Mouse (Mus musculus): ENCODE results near the gene Pbxip1. TPM values are rescaled to one million over a fixed set of nuclear protein-coding genes. Genes with fewer than 3 reads are reported as not detected.

Gene Pbxip1
- polyA plus RNA-seq, 1 experiment from 2014 or later = 51.7 TPM

- peaks cover 20% of the 10 kb centered on the region for H3K36me3 ChIP-seq (ENCODE audit: insufficient read depth, low read length)
- no peaks in the 10 kb centered on the region for H3K9me3 ChIP-seq (ENCODE audit: low read length)
- no peak for ATAC-seq (ENCODE audit: low FRiP score, low TSS enrichment)
- H3K27me3 ChIP-seq (ENCODE audit: insufficient read depth, low read length) = no peaks in the 10 kb centered on the region
- WGBS = 1% methylated on average over 9 of the region's 9 CpGs
- H3K27ac ChIP-seq (ENCODE audit: low read length) = peak overlapping the region; percentile 100
- peak overlapping the region; percentile 88 for H3K4me2 ChIP-seq (replicated peaks; ENCODE audit: low read depth, low read length)
- H3K9ac ChIP-seq (replicated peaks; ENCODE audit: low read length) = peak overlapping the region; percentile 91
- H3K4me3 ChIP-seq (ENCODE audit: low read length) = peak overlapping the region; percentile 62
- peaks cover 49% of the 10 kb centered on the region for H3K4me1 ChIP-seq (ENCODE audit: insufficient read depth, low read length)
Measured at GRCm38 (mm10) chr3:89419571-89419970, 16.9 kb upstream of the Pbxip1 start.

GRCm38 (mm10) chr3:89419981-89420380 is 16.5 kb upstream of the Pbxip1 start:
- H3K4me2 ChIP-seq (replicated peaks; ENCODE audit: low read depth, low read length) = peak overlapping the region; percentile 88
- WGBS = 8% methylated on average over 3 of the region's 3 CpGs
- peak overlapping the region; percentile 62 for H3K4me3 ChIP-seq (ENCODE audit: low read length)
- H3K4me1 ChIP-seq (ENCODE audit: insufficient read depth, low read length) = peaks cover 53% of the 10 kb centered on the region
- ATAC-seq (ENCODE audit: low FRiP score, low TSS enrichment) = no peak
- peak overlapping the region; percentile 91 for H3K9ac ChIP-seq (replicated peaks; ENCODE audit: low read length)
- H3K9me3 ChIP-seq (ENCODE audit: low read length) = no peaks in the 10 kb centered on the region
- H3K36me3 ChIP-seq (ENCODE audit: insufficient read depth, low read length) = peaks cover 19% of the 10 kb centered on the region
- no peaks in the 10 kb centered on the region for H3K27me3 ChIP-seq (ENCODE audit: insufficient read depth, low read length)
- peak overlapping the region; percentile 100 for H3K27ac ChIP-seq (ENCODE audit: low read length)

GRCm38 (mm10) chr3:89420421-89420820 is 16.1 kb upstream of the Pbxip1 start:
- no peaks in the 10 kb centered on the region for H3K27me3 ChIP-seq (ENCODE audit: insufficient read depth, low read length)
- H3K9me3 ChIP-seq (ENCODE audit: low read length) = no peaks in the 10 kb centered on the region
- peaks cover 17% of the 10 kb centered on the region for H3K36me3 ChIP-seq (ENCODE audit: insufficient read depth, low read length)
- peak overlapping the region; percentile 88 for H3K4me2 ChIP-seq (replicated peaks; ENCODE audit: low read depth, low read length)
- ATAC-seq (ENCODE audit: low FRiP score, low TSS enrichment) = no peak
- WGBS = 47% methylated on average over 2 of the region's 2 CpGs
- H3K4me3 ChIP-seq (ENCODE audit: low read length) = peak overlapping the region; percentile 65
- H3K4me1 ChIP-seq (ENCODE audit: insufficient read depth, low read length) = peaks cover 56% of the 10 kb centered on the region
- H3K27ac ChIP-seq (ENCODE audit: low read length) = peak overlapping the region; percentile 100
- H3K9ac ChIP-seq (replicated peaks; ENCODE audit: low read length) = peak overlapping the region; percentile 56; the same call in 1 of the 2 replicates

GRCm38 (mm10) chr3:89421002-89421774 is 15.3 kb upstream of the Pbxip1 start:
- 2% methylated on average over 11 of the region's 11 CpGs for WGBS
- peak; percentile 80 for ATAC-seq (ENCODE audit: low FRiP score, low TSS enrichment)
- peak overlapping the region; percentile 100 for H3K27ac ChIP-seq (ENCODE audit: low read length)
- peak overlapping the region; percentile 77 for H3K9ac ChIP-seq (replicated peaks; ENCODE audit: low read length)
- H3K27me3 ChIP-seq (ENCODE audit: insufficient read depth, low read length) = no peaks in the 10 kb centered on the region
- H3K4me2 ChIP-seq (replicated peaks; ENCODE audit: low read depth, low read length) = peak overlapping the region; percentile 88
- peak overlapping the region; percentile 65 for H3K4me3 ChIP-seq (ENCODE audit: low read length)
- H3K4me1 ChIP-seq (ENCODE audit: insufficient read depth, low read length) = peaks cover 56% of the 10 kb centered on the region
- peaks cover 15% of the 10 kb centered on the region for H3K36me3 ChIP-seq (ENCODE audit: insufficient read depth, low read length)
- no peaks in the 10 kb centered on the region for H3K9me3 ChIP-seq (ENCODE audit: low read length)

- H3K9me3 ChIP-seq (ENCODE audit: low read length) = no peaks in the 10 kb centered on the region
- 9% methylated on average over 22 of the region's 22 CpGs for WGBS
- no peaks in the 10 kb centered on the region for H3K27me3 ChIP-seq (ENCODE audit: insufficient read depth, low read length)
- no peak for ATAC-seq (ENCODE audit: low FRiP score, low TSS enrichment)
- peak overlapping the region; percentile 65 for H3K4me3 ChIP-seq (ENCODE audit: low read length)
- H3K36me3 ChIP-seq (ENCODE audit: insufficient read depth, low read length) = peaks cover 20% of the 10 kb centered on the region
- peak overlapping the region; percentile 77 for H3K9ac ChIP-seq (replicated peaks; ENCODE audit: low read length)
- H3K27ac ChIP-seq (ENCODE audit: low read length) = peak overlapping the region; percentile 100
- H3K4me1 ChIP-seq (ENCODE audit: insufficient read depth, low read length) = peaks cover 50% of the 10 kb centered on the region
- peak overlapping the region; percentile 88 for H3K4me2 ChIP-seq (replicated peaks; ENCODE audit: low read depth, low read length)
Measured at GRCm38 (mm10) chr3:89421810-89422473, 14.6 kb upstream of the Pbxip1 start.

- H3K9ac ChIP-seq (replicated peaks; ENCODE audit: low read length) = peak overlapping the region; percentile 77
- no peak overlapping the region for H3K27ac ChIP-seq (ENCODE audit: low read length)
- 68% methylated on average over 6 of the region's 6 CpGs for WGBS
- H3K9me3 ChIP-seq (ENCODE audit: low read length) = no peaks in the 10 kb centered on the region
- no peak for ATAC-seq (ENCODE audit: low FRiP score, low TSS enrichment)
- no peaks in the 10 kb centered on the region for H3K27me3 ChIP-seq (ENCODE audit: insufficient read depth, low read length)
- H3K36me3 ChIP-seq (ENCODE audit: insufficient read depth, low read length) = peaks cover 27% of the 10 kb centered on the region
- peak overlapping the region; percentile 88 for H3K4me2 ChIP-seq (replicated peaks; ENCODE audit: low read depth, low read length)
- peak overlapping the region; percentile 65 for H3K4me3 ChIP-seq (ENCODE audit: low read length)
- peaks cover 46% of the 10 kb centered on the region for H3K4me1 ChIP-seq (ENCODE audit: insufficient read depth, low read length)
Measured at GRCm38 (mm10) chr3:89422556-89423205, 13.8 kb upstream of the Pbxip1 start.

GRCm38 (mm10) chr3:89424416-89425140 is 11.9 kb upstream of the Pbxip1 start:
- Histone ChIP-seq H3K4me2 (replicated peaks; ENCODE audit: low read depth, low read length) (no peak overlapping the region), H3K27me3 (ENCODE audit: insufficient read depth, low read length) (no peaks in the 10 kb centered on the region), H3K4me3 (ENCODE audit: low read length) (no peak overlapping the region), H3K9ac (replicated peaks; ENCODE audit: low read length) (no peak overlapping the region), H3K9me3 (ENCODE audit: low read length) (no peaks in the 10 kb centered on the region), H3K27ac (ENCODE audit: low read length) (no peak overlapping the region), H3K4me1 (ENCODE audit: insufficient read depth, low read length) (peaks cover 46% of the 10 kb centered on the region), H3K36me3 (ENCODE audit: insufficient read depth, low read length) (peaks cover 31% of the 10 kb centered on the region)
- ATAC-seq (ENCODE audit: low FRiP score, low TSS enrichment) = no peak
- WGBS = 54% methylated on average over 5 of the region's 5 CpGs

- H3K9ac ChIP-seq (replicated peaks; ENCODE audit: low read length) = no peak overlapping the region
- peaks cover 40% of the 10 kb centered on the region for H3K4me1 ChIP-seq (ENCODE audit: insufficient read depth, low read length)
- no peaks in the 10 kb centered on the region for H3K9me3 ChIP-seq (ENCODE audit: low read length)
- H3K4me2 ChIP-seq (replicated peaks; ENCODE audit: low read depth, low read length) = no peak overlapping the region
- no peak for ATAC-seq (ENCODE audit: low FRiP score, low TSS enrichment)
- no peak overlapping the region for H3K27ac ChIP-seq (ENCODE audit: low read length)
- H3K27me3 ChIP-seq (ENCODE audit: insufficient read depth, low read length) = no peaks in the 10 kb centered on the region
- H3K4me3 ChIP-seq (ENCODE audit: low read length) = no peak overlapping the region
- 65% methylated on average over 5 of the region's 5 CpGs for WGBS
- peaks cover 31% of the 10 kb centered on the region for H3K36me3 ChIP-seq (ENCODE audit: insufficient read depth, low read length)
Measured at GRCm38 (mm10) chr3:89425141-89425525, 11.4 kb upstream of the Pbxip1 start.

GRCm38 (mm10) chr3:89425876-89426275 is 10.6 kb upstream of the Pbxip1 start:
- 93% methylated on average over 4 of the region's 4 CpGs for WGBS
- Histone ChIP-seq H3K4me1 (ENCODE audit: insufficient read depth, low read length) (peaks cover 35% of the 10 kb centered on the region), H3K4me2 (replicated peaks; ENCODE audit: low read depth, low read length) (no peak overlapping the region), H3K9me3 (ENCODE audit: low read length) (no peaks in the 10 kb centered on the region), H3K9ac (replicated peaks; ENCODE audit: low read length) (no peak overlapping the region), H3K27ac (ENCODE audit: low read length) (no peak overlapping the region), H3K4me3 (ENCODE audit: low read length) (no peak overlapping the region), H3K36me3 (ENCODE audit: insufficient read depth, low read length) (peaks cover 31% of the 10 kb centered on the region), H3K27me3 (ENCODE audit: insufficient read depth, low read length) (no peaks in the 10 kb centered on the region)
- ATAC-seq (ENCODE audit: low FRiP score, low TSS enrichment) = no peak
